Mouse (Mus musculus): ENCODE measurements around the gene Dnase1l3. TPM values are rescaled to one million over a fixed set of nuclear protein-coding genes. Genes with fewer than 3 reads are reported as not detected.

Gene Dnase1l3
- polyA plus RNA-seq, 1 experiment, result not detected

DNA sequence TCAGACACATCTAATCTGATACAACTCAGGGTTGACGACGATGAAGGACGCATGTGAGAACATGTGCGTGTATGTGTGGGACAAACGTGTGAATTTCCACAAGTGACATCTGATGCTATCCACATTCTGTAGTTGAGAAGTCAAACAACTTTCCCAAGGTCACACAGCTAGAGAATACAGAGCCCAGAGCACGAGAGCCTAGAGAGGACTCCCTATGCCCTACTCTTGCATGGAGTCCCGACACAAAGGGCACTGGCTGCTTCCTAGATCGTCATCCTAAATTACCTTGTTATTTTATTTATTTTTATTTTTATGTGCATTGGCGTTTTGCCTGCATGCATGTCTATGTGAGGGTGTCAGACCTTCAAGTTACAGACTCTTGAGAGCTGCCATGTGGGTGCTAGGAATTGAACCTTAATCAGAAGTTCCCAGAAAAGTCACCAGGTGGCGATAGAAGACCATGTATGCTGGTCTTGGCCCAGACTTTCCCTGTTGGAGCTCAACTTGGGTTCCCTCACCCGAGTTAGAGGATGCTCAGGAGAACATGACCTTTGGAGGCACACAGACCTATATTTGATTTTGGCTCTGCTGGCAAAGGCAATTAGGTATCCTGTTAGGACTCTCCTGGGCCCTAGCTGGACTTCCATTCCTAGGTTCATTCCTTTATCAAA is 30.0 kb downstream of the Dnase1l3 start:
- no peak for TF ChIP-seq GATA1 (IDR thresholded peaks at IDR 0.05; ENCODE audit: low read length)

GRCm38 (mm10) chr14:7963160-7963559 is 31.2 kb downstream of the Dnase1l3 start:
- TF ChIP-seq GATA1 (IDR thresholded peaks at IDR 0.05; ENCODE audit: low read length), result no peak

- no peak for TF ChIP-seq GATA1 (IDR thresholded peaks at IDR 0.05; ENCODE audit: low read length)
These were observed 31.7 kb downstream of the Dnase1l3 start for GRCm38 (mm10) chr14:7962626-7963025.

GRCm38 (mm10) chr14:7961714-7962113 is 32.7 kb downstream of the Dnase1l3 start:
- no peak for TF ChIP-seq GATA1 (IDR thresholded peaks at IDR 0.05; ENCODE audit: low read length)

DNA sequence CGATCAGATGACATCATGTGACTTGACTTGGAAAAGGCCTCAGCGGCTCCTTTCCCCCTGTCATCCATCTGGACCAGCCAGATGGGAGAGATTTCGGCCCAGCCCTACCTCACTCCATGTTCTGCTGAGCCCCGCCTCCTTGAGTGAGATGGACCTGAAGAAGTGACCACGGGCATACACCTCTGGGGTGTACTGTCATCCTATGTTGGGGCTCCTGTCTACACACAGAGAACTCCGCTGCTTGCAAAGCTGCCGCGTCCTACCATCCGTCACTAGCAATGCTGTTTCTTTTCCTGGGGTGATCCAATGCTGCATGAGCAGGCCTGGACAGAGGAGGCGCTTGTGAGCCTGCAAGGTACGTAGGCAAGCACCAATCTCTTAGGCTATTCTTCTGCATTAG is 33.8 kb downstream of the Dnase1l3 start:
- no peak for TF ChIP-seq GATA1 (IDR thresholded peaks at IDR 0.05; ENCODE audit: low read length)

- no peak for TF ChIP-seq GATA1 (IDR thresholded peaks at IDR 0.05; ENCODE audit: low read length)
These were observed 37.3 kb downstream of the Dnase1l3 start, which contains the start of gene Gm45521 for GRCm38 (mm10) chr14:7957049-7957448. Gene Gm45521, plus strand, starts transcription at chr14:7957288.

- TF ChIP-seq GATA1 (IDR thresholded peaks at IDR 0.05; ENCODE audit: low read length), result no peak
These were observed 37.9 kb downstream of the Dnase1l3 start for GRCm38 (mm10) chr14:7956427-7956826.

GRCm38 (mm10) chr14:7954071-7954471 is 40.3 kb downstream of the Dnase1l3 start:
- no peak for TF ChIP-seq GATA1 (IDR thresholded peaks at IDR 0.05; ENCODE audit: low read length)

GRCm38 (mm10) chr14:7952610-7953254 is 41.6 kb downstream of the Dnase1l3 start:
- no peak for TF ChIP-seq GATA1 (IDR thresholded peaks at IDR 0.05; ENCODE audit: low read length)

GRCm38 (mm10) chr14:7951234-7951633 is 43.1 kb downstream of the Dnase1l3 start:
- no peak for TF ChIP-seq GATA1 (IDR thresholded peaks at IDR 0.05; ENCODE audit: low read length)

DNA sequence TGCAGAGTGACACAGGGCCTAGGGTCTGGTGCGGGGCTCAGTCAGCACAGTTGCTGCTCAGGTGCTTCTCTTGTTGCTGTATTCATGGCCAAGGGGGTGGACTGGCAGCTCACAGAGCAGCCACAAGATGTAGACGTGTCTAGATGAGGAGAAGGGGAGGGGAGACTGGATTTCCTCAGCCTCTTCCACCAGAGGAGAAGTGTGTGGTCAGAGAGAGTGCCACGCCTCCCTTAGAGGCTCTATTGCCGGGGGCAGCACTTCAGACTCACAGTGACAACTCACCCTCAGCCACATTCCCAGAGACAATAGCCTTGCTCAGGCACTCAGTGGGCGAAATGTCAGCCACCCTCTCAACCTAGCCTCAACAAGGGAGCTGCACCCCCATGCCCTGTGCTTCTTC is 49.1 kb downstream of the Dnase1l3 start:
- TF ChIP-seq GATA1 (IDR thresholded peaks at IDR 0.05; ENCODE audit: low read length), result no peak

DNA sequence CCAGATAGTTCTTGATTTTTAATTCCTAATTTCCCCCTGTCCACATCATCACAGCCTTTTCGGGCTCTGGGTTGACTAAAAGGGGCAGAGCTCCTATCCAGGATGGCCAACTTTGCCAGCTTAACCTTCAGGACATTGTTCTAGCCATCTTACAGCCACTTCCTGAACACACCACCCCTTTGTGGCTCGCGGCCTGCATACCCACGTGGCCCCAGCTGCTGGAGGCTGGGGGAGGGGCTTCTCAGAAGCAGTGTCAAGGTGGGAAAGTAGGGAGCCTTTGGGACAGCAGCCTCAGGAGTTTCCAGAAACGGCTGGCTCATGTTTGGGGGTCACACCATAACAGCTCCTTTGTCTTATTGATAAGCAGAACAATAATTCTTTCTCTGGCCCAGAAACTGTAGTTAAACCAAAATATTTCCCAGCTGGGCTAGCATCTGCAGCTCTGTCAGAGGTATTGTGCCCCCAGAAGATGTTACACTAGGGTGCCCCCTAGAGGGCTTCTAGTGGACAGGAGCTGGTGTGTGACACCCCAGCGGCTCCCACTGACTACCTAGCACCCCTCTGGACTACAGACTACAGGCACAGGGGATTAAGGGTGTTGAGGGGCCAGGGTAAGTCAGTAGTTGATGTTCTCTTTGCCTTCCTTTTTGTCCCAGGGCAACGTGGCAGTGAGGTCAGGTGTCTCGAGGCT is 49.9 kb downstream of the Dnase1l3 start:
- TF ChIP-seq GATA1 (IDR thresholded peaks at IDR 0.05; ENCODE audit: low read length), result no peak

GRCm38 (mm10) chr14:7943801-7944135 is 50.6 kb downstream of the Dnase1l3 start:
- no peak for TF ChIP-seq GATA1 (IDR thresholded peaks at IDR 0.05; ENCODE audit: low read length)

DNA sequence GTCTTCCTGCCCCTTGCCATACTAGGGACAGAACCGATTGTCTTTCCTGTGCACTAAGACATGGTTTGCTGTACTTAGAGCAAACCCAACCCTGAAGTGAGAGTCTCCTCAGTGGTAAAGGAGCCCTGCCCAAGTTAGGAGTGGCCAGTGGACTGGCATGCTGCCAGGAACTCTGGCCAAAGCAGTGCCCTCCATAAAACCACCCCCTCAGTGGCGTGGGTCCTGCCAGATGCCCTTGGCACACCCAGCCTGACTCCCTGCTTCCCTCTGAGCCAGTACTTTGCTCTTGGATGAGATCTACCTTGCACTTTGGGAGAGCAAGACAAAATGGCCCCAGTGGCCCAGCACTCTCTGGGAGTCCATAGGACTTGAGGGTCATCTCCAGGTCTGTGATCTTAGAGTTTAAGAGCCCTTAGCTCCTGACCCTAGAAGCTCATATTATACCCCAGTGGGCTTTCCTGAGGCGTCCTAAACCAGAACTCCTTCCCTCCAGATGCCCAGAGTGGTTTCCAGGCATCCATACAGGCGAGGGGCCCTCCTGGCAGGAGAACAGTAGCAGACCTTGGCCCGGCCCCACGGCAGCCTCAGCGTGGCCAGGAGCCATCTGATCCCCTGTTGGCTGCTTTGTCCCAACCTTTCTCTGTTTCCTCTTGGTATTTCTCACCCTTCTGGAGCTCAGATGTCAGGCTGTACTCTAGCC is 51.1 kb downstream of the Dnase1l3 start:
- TF ChIP-seq GATA1 (IDR thresholded peaks at IDR 0.05; ENCODE audit: low read length), result no peak

DNA sequence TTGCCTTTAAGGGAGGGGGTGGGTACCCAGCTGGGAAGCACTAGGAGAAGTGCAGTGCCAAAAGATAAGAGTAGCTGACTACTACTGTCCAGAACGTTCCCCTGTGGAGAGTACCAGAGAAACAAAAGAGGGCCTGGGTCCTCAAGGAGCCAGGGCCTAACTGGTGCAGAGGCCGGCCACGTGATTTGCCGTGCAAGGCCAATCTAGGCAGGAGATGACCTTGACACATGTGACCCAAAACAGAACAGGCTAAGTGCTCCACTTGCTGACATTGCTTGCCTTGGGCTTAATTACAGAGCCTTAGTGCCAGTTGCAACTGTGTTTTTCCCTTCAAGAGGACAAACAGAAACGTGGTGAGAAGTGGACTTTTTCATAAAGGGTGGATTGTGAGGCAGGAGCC is 53.0 kb downstream of the Dnase1l3 start:
- no peak for TF ChIP-seq GATA1 (IDR thresholded peaks at IDR 0.05; ENCODE audit: low read length)

Data from G1E-ER4 (cell line).